Mouse (Mus musculus) heart, postnatal 0 days (tissue): ENCODE results near the gene Gtf2f2.

Source experiments
- CTCF ChIP-seq: IDR thresholded peaks from 2 replicates; pipeline ENCODE4 v1.5.1; 2016; ENCODE audit warnings: antibody characterized with exemption, control low read depth, low read depth
- EP300 ChIP-seq: IDR thresholded peaks from 2 replicates; pipeline ENCODE4 v1.6.1; 2016; ENCODE audit warnings: antibody characterized with exemption, low read depth

GRCm38 (mm10) chr14:76024641-76025040 lies 14.0 kb upstream of the Gtf2f2 start:
- TF ChIP-seq CTCF (no peak), EP300 (no peak)
